Mouse (Mus musculus): Measurements from ENCODE around the gene Chchd3.

Chchd3 gene

GRCm38 (mm10) chr6:33059735-33060576, at the start of gene Chchd3:
Gene Chchd3 (minus strand): TSS chr6:33060260.
- DNase-seq (ENCODE audit: low spot score in 2 of 2): peak; percentile 98 to 99

GRCm38 (mm10) chr6:33104661-33105060, 44.6 kb upstream of the Chchd3 start:
- DNase-seq (ENCODE audit: low spot score in 2 of 2): peak in 1 of 2 experiments; percentile 26

- DNase-seq (ENCODE audit: low spot score in 2 of 2): no peak
Measured at GRCm38 (mm10) chr6:33098903-33099302, 38.8 kb upstream of the Chchd3 start.

- peak; percentile 27 to 31 for DNase-seq (ENCODE audit: low spot score in 2 of 2)
Measured at GRCm38 (mm10) chr6:33094671-33095233, 34.7 kb upstream of the Chchd3 start.

- DNase-seq (ENCODE audit: low spot score in 2 of 2): no peak
Measured at GRCm38 (mm10) chr6:33080186-33080585, 20.1 kb upstream of the Chchd3 start.

- no peak for DNase-seq (ENCODE audit: low spot score in 2 of 2)
Measured at GRCm38 (mm10) chr6:33078260-33078936, 18.3 kb upstream of the Chchd3 start.

- DNase-seq (ENCODE audit: low spot score in 2 of 2): peak in 1 of 2 experiments; percentile 48
Measured at GRCm38 (mm10) chr6:33066462-33066861, 6.4 kb upstream of the Chchd3 start.

GRCm38 (mm10) chr6:33059276-33059675, 784 bp downstream of the Chchd3 start:
- no peak for DNase-seq (ENCODE audit: low spot score in 2 of 2)

GRCm38 (mm10) chr6:33056392-33056791, 3.7 kb downstream of the Chchd3 start:
- no peak for DNase-seq (ENCODE audit: low spot score in 2 of 2)

GRCm38 (mm10) chr6:33055663-33056062, 4.4 kb downstream of the Chchd3 start:
- DNase-seq (ENCODE audit: low spot score in 2 of 2): no peak

GRCm38 (mm10) chr6:33054946-33055345, 5.1 kb downstream of the Chchd3 start:
- no peak for DNase-seq (ENCODE audit: low spot score in 2 of 2)

- DNase-seq (ENCODE audit: low spot score in 2 of 2): no peak
Measured at GRCm38 (mm10) chr6:33051642-33052041, 8.4 kb downstream of the Chchd3 start.

- no peak for DNase-seq (ENCODE audit: low spot score in 2 of 2)
Measured at GRCm38 (mm10) chr6:33049705-33050420, 10.2 kb downstream of the Chchd3 start.

- no peak for DNase-seq (ENCODE audit: low spot score in 2 of 2)
Measured at GRCm38 (mm10) chr6:33043480-33043879, 16.6 kb downstream of the Chchd3 start.

GRCm38 (mm10) chr6:33042880-33043279, 17.2 kb downstream of the Chchd3 start:
- no peak for DNase-seq (ENCODE audit: low spot score in 2 of 2)

GRCm38 (mm10) chr6:33041978-33042377, 18.1 kb downstream of the Chchd3 start:
- DNase-seq (ENCODE audit: low spot score in 2 of 2): no peak

GRCm38 (mm10) chr6:33040360-33041090, 19.5 kb downstream of the Chchd3 start:
- no peak for DNase-seq (ENCODE audit: low spot score in 2 of 2)

GRCm38 (mm10) chr6:33032543-33032942, 27.5 kb downstream of the Chchd3 start:
- DNase-seq (ENCODE audit: low spot score in 2 of 2): no peak

GRCm38 (mm10) chr6:33031631-33032030, 28.4 kb downstream of the Chchd3 start:
- DNase-seq (ENCODE audit: low spot score in 2 of 2): no peak

GRCm38 (mm10) chr6:33028296-33028695, 31.8 kb downstream of the Chchd3 start:
- DNase-seq (ENCODE audit: low spot score in 2 of 2): no peak

GRCm38 (mm10) chr6:33025041-33025440, 35.0 kb downstream of the Chchd3 start:
- no peak for DNase-seq (ENCODE audit: low spot score in 2 of 2)
